Mouse (Mus musculus): ENCODE data around the gene Rexo2. TPM values are rescaled to one million over a fixed set of nuclear protein-coding genes. Genes with fewer than 3 reads are reported as not detected.

The Rexo2 gene
- polyA plus RNA-seq, 1 experiment from 2014 or later: 87.6 TPM

GRCm38 (mm10) chr9:48459391-48459790, 21.0 kb downstream of the Rexo2 start:
- no peak overlapping the region for H3K27ac ChIP-seq (ENCODE audit: low read depth, low read length)
- DNase-seq (ENCODE audit: low spot score): no peak
- no peak for ATAC-seq
- H3K4me3 ChIP-seq (ENCODE audit: low read depth, low read length): no peak overlapping the region
- no peaks in the 10 kb centered on the region for H3K27me3 ChIP-seq (replicated peaks; ENCODE audit: control insufficient read depth, insufficient read depth, low read length)
- WGBS: 91% methylated on average over 5 of the region's 5 CpGs
- H3K9me3 ChIP-seq (replicated peaks; ENCODE audit: control insufficient read depth, low read length): no peaks in the 10 kb centered on the region
- H3K9ac ChIP-seq (ENCODE audit: low read length): no peak overlapping the region
- no peaks in the 10 kb centered on the region for H3K36me3 ChIP-seq (ENCODE audit: control insufficient read depth, insufficient read depth, low read length)
- H3K4me1 ChIP-seq (ENCODE audit: control insufficient read depth, insufficient read depth, low read length): no peaks in the 10 kb centered on the region
- H3K4me2 ChIP-seq (ENCODE audit: low read length): no peak overlapping the region

- WGBS: 69% methylated on average over 3 of the region's 3 CpGs
- no peak overlapping the region for H3K27ac ChIP-seq (ENCODE audit: low read depth, low read length)
- no peak overlapping the region for H3K4me2 ChIP-seq (ENCODE audit: low read length)
- no peak overlapping the region for H3K4me3 ChIP-seq (ENCODE audit: low read depth, low read length)
- ATAC-seq (no peak), DNase-seq (ENCODE audit: low spot score) (no peak)
- H3K4me1 ChIP-seq (ENCODE audit: control insufficient read depth, insufficient read depth, low read length): no peaks in the 10 kb centered on the region
- H3K27me3 ChIP-seq (replicated peaks; ENCODE audit: control insufficient read depth, insufficient read depth, low read length): no peaks in the 10 kb centered on the region
- no peaks in the 10 kb centered on the region for H3K36me3 ChIP-seq (ENCODE audit: control insufficient read depth, insufficient read depth, low read length)
- no peak overlapping the region for H3K9ac ChIP-seq (ENCODE audit: low read length)
- no peaks in the 10 kb centered on the region for H3K9me3 ChIP-seq (replicated peaks; ENCODE audit: control insufficient read depth, low read length)
These were observed 21.5 kb downstream of the Rexo2 start for GRCm38 (mm10) chr9:48458879-48459278.

GRCm38 (mm10) chr9:48455961-48456360, 24.5 kb downstream of the Rexo2 start:
- Histone ChIP-seq H3K4me1 (ENCODE audit: control insufficient read depth, insufficient read depth, low read length) (no peaks in the 10 kb centered on the region), H3K4me3 (ENCODE audit: low read depth, low read length) (no peak overlapping the region), H3K9me3 (replicated peaks; ENCODE audit: control insufficient read depth, low read length) (no peaks in the 10 kb centered on the region), H3K4me2 (ENCODE audit: low read length) (no peak overlapping the region), H3K27ac (ENCODE audit: low read depth, low read length) (no peak overlapping the region), H3K27me3 (replicated peaks; ENCODE audit: control insufficient read depth, insufficient read depth, low read length) (no peaks in the 10 kb centered on the region), H3K36me3 (ENCODE audit: control insufficient read depth, insufficient read depth, low read length) (no peaks in the 10 kb centered on the region), H3K9ac (ENCODE audit: low read length) (no peak overlapping the region)
- WGBS: 96% methylated on average over 3 of the region's 3 CpGs
- no peak for ATAC-seq
- DNase-seq (ENCODE audit: low spot score): no peak

GRCm38 (mm10) chr9:48450066-48450465, 30.4 kb downstream of the Rexo2 start:
- no peak for DNase-seq (ENCODE audit: low spot score)
- whole genome bisulfite sequencing: 93% methylated on average over 17 of the region's 17 CpGs

GRCm38 (mm10) chr9:48447783-48448209, 32.6 kb downstream of the Rexo2 start:
- ATAC-seq: no peak
- WGBS: 36% methylated on average over 5 of the region's 5 CpGs
- Histone ChIP-seq H3K4me1 (ENCODE audit: control insufficient read depth, insufficient read depth, low read length) (no peaks in the 10 kb centered on the region), H3K4me3 (ENCODE audit: low read depth, low read length) (no peak overlapping the region), H3K27ac (ENCODE audit: low read depth, low read length) (no peak overlapping the region), H3K36me3 (ENCODE audit: control insufficient read depth, insufficient read depth, low read length) (no peaks in the 10 kb centered on the region), H3K9me3 (replicated peaks; ENCODE audit: control insufficient read depth, low read length) (no peaks in the 10 kb centered on the region), H3K9ac (ENCODE audit: low read length) (no peak overlapping the region), H3K27me3 (replicated peaks; ENCODE audit: control insufficient read depth, insufficient read depth, low read length) (no peaks in the 10 kb centered on the region), H3K4me2 (ENCODE audit: low read length) (no peak overlapping the region)
- peak; percentile 68 for DNase-seq (ENCODE audit: low spot score)

More at GRCm38 (mm10) chr9:48450066-48450465, 30.4 kb downstream of the Rexo2 start:
- no peak overlapping the region for H3K27ac ChIP-seq (ENCODE audit: low read depth, low read length)
- H3K27me3 ChIP-seq (replicated peaks; ENCODE audit: control insufficient read depth, insufficient read depth, low read length): no peaks in the 10 kb centered on the region
- H3K4me3 ChIP-seq (ENCODE audit: low read depth, low read length): no peak overlapping the region
- no peak for ATAC-seq
- H3K36me3 ChIP-seq (ENCODE audit: control insufficient read depth, insufficient read depth, low read length): no peaks in the 10 kb centered on the region
- H3K4me2 ChIP-seq (ENCODE audit: low read length): no peak overlapping the region
- H3K9me3 ChIP-seq (replicated peaks; ENCODE audit: control insufficient read depth, low read length): no peaks in the 10 kb centered on the region
- no peaks in the 10 kb centered on the region for H3K4me1 ChIP-seq (ENCODE audit: control insufficient read depth, insufficient read depth, low read length)
- H3K9ac ChIP-seq (ENCODE audit: low read length): no peak overlapping the region

- H3K36me3 ChIP-seq (ENCODE audit: control insufficient read depth, insufficient read depth, low read length): no peaks in the 10 kb centered on the region
- no peaks in the 10 kb centered on the region for H3K4me1 ChIP-seq (ENCODE audit: control insufficient read depth, insufficient read depth, low read length)
- H3K9ac ChIP-seq (ENCODE audit: low read length): no peak overlapping the region
- ATAC-seq (no peak), DNase-seq (ENCODE audit: low spot score) (no peak)
- 91% methylated on average over 2 of the region's 2 CpGs for WGBS
- no peaks in the 10 kb centered on the region for H3K27me3 ChIP-seq (replicated peaks; ENCODE audit: control insufficient read depth, insufficient read depth, low read length)
- H3K4me2 ChIP-seq (ENCODE audit: low read length): no peak overlapping the region
- no peak overlapping the region for H3K27ac ChIP-seq (ENCODE audit: low read depth, low read length)
- H3K4me3 ChIP-seq (ENCODE audit: low read depth, low read length): no peak overlapping the region
- no peaks in the 10 kb centered on the region for H3K9me3 ChIP-seq (replicated peaks; ENCODE audit: control insufficient read depth, low read length)
These were observed 35.6 kb downstream of the Rexo2 start for GRCm38 (mm10) chr9:48444821-48445220.

GRCm38 (mm10) chr9:48443873-48444272, 36.5 kb downstream of the Rexo2 start:
- WGBS: 93% methylated on average over 1 of the region's 1 CpGs
- Histone ChIP-seq H3K9me3 (replicated peaks; ENCODE audit: control insufficient read depth, low read length) (no peaks in the 10 kb centered on the region), H3K9ac (ENCODE audit: low read length) (no peak overlapping the region), H3K4me1 (ENCODE audit: control insufficient read depth, insufficient read depth, low read length) (no peaks in the 10 kb centered on the region), H3K36me3 (ENCODE audit: control insufficient read depth, insufficient read depth, low read length) (no peaks in the 10 kb centered on the region), H3K4me3 (ENCODE audit: low read depth, low read length) (no peak overlapping the region), H3K27ac (ENCODE audit: low read depth, low read length) (no peak overlapping the region), H3K27me3 (replicated peaks; ENCODE audit: control insufficient read depth, insufficient read depth, low read length) (no peaks in the 10 kb centered on the region), H3K4me2 (ENCODE audit: low read length) (no peak overlapping the region)
- DNase-seq (ENCODE audit: low spot score) (no peak), ATAC-seq (no peak)

GRCm38 (mm10) chr9:48432449-48432848, 48.0 kb downstream of the Rexo2 start:
- no peak overlapping the region for H3K4me3 ChIP-seq (ENCODE audit: low read depth, low read length)
- 91% methylated on average over 8 of the region's 8 CpGs for WGBS
- no peaks in the 10 kb centered on the region for H3K27me3 ChIP-seq (replicated peaks; ENCODE audit: control insufficient read depth, insufficient read depth, low read length)
- H3K9ac ChIP-seq (ENCODE audit: low read length): no peak overlapping the region
- no peak for DNase-seq (ENCODE audit: low spot score)
- no peak for ATAC-seq
- no peak overlapping the region for H3K27ac ChIP-seq (ENCODE audit: low read depth, low read length)
- H3K36me3 ChIP-seq (ENCODE audit: control insufficient read depth, insufficient read depth, low read length): no peaks in the 10 kb centered on the region
- H3K4me1 ChIP-seq (ENCODE audit: control insufficient read depth, insufficient read depth, low read length): no peaks in the 10 kb centered on the region
- no peaks in the 10 kb centered on the region for H3K9me3 ChIP-seq (replicated peaks; ENCODE audit: control insufficient read depth, low read length)
- H3K4me2 ChIP-seq (ENCODE audit: low read length): no peak overlapping the region

- no peak overlapping the region for H3K4me2 ChIP-seq (ENCODE audit: low read length)
- no peak overlapping the region for H3K9ac ChIP-seq (ENCODE audit: low read length)
- no peaks in the 10 kb centered on the region for H3K27me3 ChIP-seq (replicated peaks; ENCODE audit: control insufficient read depth, insufficient read depth, low read length)
- H3K27ac ChIP-seq (ENCODE audit: low read depth, low read length): no peak overlapping the region
- H3K4me3 ChIP-seq (ENCODE audit: low read depth, low read length): no peak overlapping the region
- WGBS: 90% methylated on average over 7 of the region's 7 CpGs
- no peaks in the 10 kb centered on the region for H3K9me3 ChIP-seq (replicated peaks; ENCODE audit: control insufficient read depth, low read length)
- DNase-seq (ENCODE audit: low spot score) (no peak), ATAC-seq (no peak)
- no peaks in the 10 kb centered on the region for H3K36me3 ChIP-seq (ENCODE audit: control insufficient read depth, insufficient read depth, low read length)
- no peaks in the 10 kb centered on the region for H3K4me1 ChIP-seq (ENCODE audit: control insufficient read depth, insufficient read depth, low read length)
These were observed 53.2 kb downstream of the Rexo2 start for GRCm38 (mm10) chr9:48427176-48427575.

Measured in forebrain, embryonic 14.5 days (tissue).